Mouse (Mus musculus): ENCODE results near the gene Col5a3. TPM values are rescaled to one million over a fixed set of nuclear protein-coding genes. Genes with fewer than 3 reads are reported as not detected.
"Not testable (repeated sequence)": the region's sequence is repeated elsewhere in the genome, so short reads cannot be mapped to it uniquely, and the experiment has no call there.

Gene Col5a3
- 1.1 and 1.2 TPM in 2 replicates for polyA plus RNA-seq (2015; fragmentation: Nextera tagmentation; extraction: Ambion mirVana)

- peaks cover 5% of the 10 kb centered on the region for H3K4me1 ChIP-seq (replicated peaks)
- H3K27ac ChIP-seq (replicated peaks), result no peak within 1 kb of the TSS
- no peak within 1 kb of the TSS for H3K9ac ChIP-seq
- WGBS, result 5% methylated on average over 24 of the region's 29 CpGs
- 0 out of 2 replicates have a peak, but pooled peaks have one; percentile 31 for ATAC-seq (ENCODE audit: low FRiP score, low read depth)
- no peaks in the 10 kb centered on the region for H3K36me3 ChIP-seq
- H3K4me2 ChIP-seq, result peak within 1 kb of the TSS; percentile 47
- peaks cover 5% of the 10 kb centered on the region; the same call in 1 of the 2 replicates for H3K27me3 ChIP-seq
- peak within 1 kb of the TSS; percentile 6; the same call in 1 of the 2 replicates for H3K4me3 ChIP-seq
- H3K9me3 ChIP-seq, result no peaks in the 10 kb centered on the region
Measured at GRCm38 (mm10) chr9:20814521-20815272, at the start of gene Col5a3. Gene Col5a3 (minus strand): TSS chr9:20815067.

GRCm38 (mm10) chr9:20862225-20862624 is 47.4 kb upstream of the Col5a3 start:
- Histone ChIP-seq H3K4me2 (no peak overlapping the region), H3K36me3 (no peaks in the 10 kb centered on the region), H3K27ac (replicated peaks) (no peak overlapping the region), H3K9ac (no peak overlapping the region), H3K9me3 (no peaks in the 10 kb centered on the region), H3K4me1 (replicated peaks) (no peaks in the 10 kb centered on the region), H3K27me3 (peaks cover 4% of the 10 kb centered on the region), H3K4me3 (no peak overlapping the region)
- ATAC-seq (ENCODE audit: low FRiP score, low read depth), result no peak
- WGBS, result 66% methylated on average over 4 of the region's 4 CpGs

GRCm38 (mm10) chr9:20861821-20862220 is 47.0 kb upstream of the Col5a3 start:
- ATAC-seq (ENCODE audit: low FRiP score, low read depth), result no peak
- 6% methylated on average over 4 of the region's 4 CpGs for WGBS
- peaks cover under 1% of the 10 kb centered on the region; the same call in 1 of the 2 replicates for H3K27me3 ChIP-seq
- no peak overlapping the region for H3K4me2 ChIP-seq
- no peak overlapping the region for H3K27ac ChIP-seq (replicated peaks)
- H3K9me3 ChIP-seq, result no peaks in the 10 kb centered on the region
- H3K36me3 ChIP-seq, result no peaks in the 10 kb centered on the region
- H3K4me1 ChIP-seq (replicated peaks), result no peaks in the 10 kb centered on the region
- H3K4me3 ChIP-seq, result no peak overlapping the region
- no peak overlapping the region for H3K9ac ChIP-seq

GRCm38 (mm10) chr9:20859926-20860325 is 45.1 kb upstream of the Col5a3 start:
- WGBS, result 53% methylated on average over 6 of the region's 6 CpGs
- no peak for ATAC-seq (ENCODE audit: low FRiP score, low read depth)
- Histone ChIP-seq H3K27me3 (no peaks in the 10 kb centered on the region; the same call in 1 of the 2 replicates), H3K36me3 (no peaks in the 10 kb centered on the region), H3K9ac (no peak overlapping the region), H3K27ac (replicated peaks) (no peak overlapping the region), H3K4me1 (replicated peaks) (no peaks in the 10 kb centered on the region), H3K4me2 (no peak overlapping the region), H3K4me3 (no peak overlapping the region), H3K9me3 (no peaks in the 10 kb centered on the region)

GRCm38 (mm10) chr9:20857131-20857530 is 42.3 kb upstream of the Col5a3 start:
- 14% methylated on average over 6 of the region's 6 CpGs for WGBS
- Histone ChIP-seq H3K9me3 (no peaks in the 10 kb centered on the region), H3K4me1 (replicated peaks) (no peaks in the 10 kb centered on the region), H3K27ac (replicated peaks) (no peak overlapping the region), H3K27me3 (no peaks in the 10 kb centered on the region; the same call in 1 of the 2 replicates), H3K36me3 (no peaks in the 10 kb centered on the region), H3K4me2 (no peak overlapping the region), H3K4me3 (no peak overlapping the region), H3K9ac (no peak overlapping the region)
- no peak for ATAC-seq (ENCODE audit: low FRiP score, low read depth)

- Histone ChIP-seq H3K9me3 (no peaks in the 10 kb centered on the region), H3K27me3 (no peaks in the 10 kb centered on the region), H3K27ac (replicated peaks) (no peak overlapping the region), H3K4me1 (replicated peaks) (no peaks in the 10 kb centered on the region), H3K36me3 (no peaks in the 10 kb centered on the region), H3K9ac (no peak overlapping the region), H3K4me3 (no peak overlapping the region), H3K4me2 (no peak overlapping the region)
- WGBS, result 85% methylated on average over 2 of the region's 2 CpGs
- ATAC-seq (ENCODE audit: low FRiP score, low read depth), result no peak
Measured at GRCm38 (mm10) chr9:20850179-20850578, 35.3 kb upstream of the Col5a3 start.

GRCm38 (mm10) chr9:20842670-20843069 is 27.8 kb upstream of the Col5a3 start:
- H3K27ac ChIP-seq (replicated peaks), result no peak overlapping the region
- no peaks in the 10 kb centered on the region for H3K36me3 ChIP-seq
- ATAC-seq (ENCODE audit: low FRiP score, low read depth), result peak; percentile 38; the same call in 1 of the 2 replicates
- H3K4me2 ChIP-seq, result no peak overlapping the region
- H3K4me1 ChIP-seq (replicated peaks), result no peaks in the 10 kb centered on the region
- H3K9ac ChIP-seq, result no peak overlapping the region
- H3K9me3 ChIP-seq, result no peaks in the 10 kb centered on the region
- no peak overlapping the region for H3K4me3 ChIP-seq
- no peaks in the 10 kb centered on the region for H3K27me3 ChIP-seq
- WGBS, result 31% methylated on average over 2 of the region's 2 CpGs

GRCm38 (mm10) chr9:20842211-20842610 is 27.3 kb upstream of the Col5a3 start:
- Histone ChIP-seq H3K9me3 (no peaks in the 10 kb centered on the region), H3K27ac (replicated peaks) (no peak overlapping the region), H3K4me2 (no peak overlapping the region), H3K4me3 (no peak overlapping the region), H3K9ac (no peak overlapping the region), H3K36me3 (no peaks in the 10 kb centered on the region), H3K4me1 (replicated peaks) (no peaks in the 10 kb centered on the region), H3K27me3 (no peaks in the 10 kb centered on the region)
- no peak for ATAC-seq (ENCODE audit: low FRiP score, low read depth)
- 76% methylated on average over 4 of the region's 4 CpGs for WGBS

- no peaks in the 10 kb centered on the region for H3K9me3 ChIP-seq
Measured at GRCm38 (mm10) chr9:20838931-20839330, 24.1 kb upstream of the Col5a3 start.

GRCm38 (mm10) chr9:20837184-20837947 is 22.5 kb upstream of the Col5a3 start:
- ATAC-seq (ENCODE audit: low FRiP score, low read depth), result no peak
- H3K9me3 ChIP-seq, result no peaks in the 10 kb centered on the region
- H3K27ac ChIP-seq (replicated peaks), result no peak overlapping the region
- no peaks in the 10 kb centered on the region for H3K36me3 ChIP-seq
- no peak overlapping the region for H3K4me3 ChIP-seq
- no peaks in the 10 kb centered on the region for H3K4me1 ChIP-seq (replicated peaks)
- 80% methylated on average over 9 of the region's 9 CpGs for WGBS
- H3K9ac ChIP-seq, result no peak overlapping the region
- no peak overlapping the region for H3K4me2 ChIP-seq
- H3K27me3 ChIP-seq, result no peaks in the 10 kb centered on the region

More at GRCm38 (mm10) chr9:20838931-20839330, 24.1 kb upstream of the Col5a3 start:
- no peak overlapping the region for H3K4me3 ChIP-seq
- ATAC-seq (ENCODE audit: low FRiP score, low read depth), result no peak
- no peaks in the 10 kb centered on the region for H3K27me3 ChIP-seq
- 46% methylated on average over 6 of the region's 6 CpGs for WGBS
- H3K27ac ChIP-seq (replicated peaks), result no peak overlapping the region
- no peak overlapping the region for H3K4me2 ChIP-seq
- H3K36me3 ChIP-seq, result no peaks in the 10 kb centered on the region
- H3K4me1 ChIP-seq (replicated peaks), result no peaks in the 10 kb centered on the region
- H3K9ac ChIP-seq, result no peak overlapping the region

- H3K27me3 ChIP-seq; H3K9ac ChIP-seq; H3K27ac ChIP-seq (replicated peaks); H3K9me3 ChIP-seq; ATAC-seq (ENCODE audit: low FRiP score, low read depth); H3K36me3 ChIP-seq; H3K4me1 ChIP-seq (replicated peaks); H3K4me3 ChIP-seq; H3K4me2 ChIP-seq: not testable (repeated sequence)
- WGBS, result 88% methylated on average over 11 of the region's 11 CpGs
Measured at GRCm38 (mm10) chr9:20835431-20835954, 20.6 kb upstream of the Col5a3 start.

- H3K4me3 ChIP-seq, result no peak overlapping the region
- ATAC-seq (ENCODE audit: low FRiP score, low read depth), result no peak
- H3K9me3 ChIP-seq, result no peaks in the 10 kb centered on the region
- no peak overlapping the region for H3K4me2 ChIP-seq
- H3K27ac ChIP-seq (replicated peaks), result no peak overlapping the region
- 77% methylated on average over 1 of the region's 1 CpGs for WGBS
- peaks cover 12% of the 10 kb centered on the region for H3K4me1 ChIP-seq (replicated peaks)
- no peaks in the 10 kb centered on the region for H3K36me3 ChIP-seq
- H3K27me3 ChIP-seq, result no peaks in the 10 kb centered on the region
- no peak overlapping the region for H3K9ac ChIP-seq
Measured at GRCm38 (mm10) chr9:20834881-20835280, 20.0 kb upstream of the Col5a3 start.

All from hindbrain, embryonic 15.5 days (tissue).